Mouse (Mus musculus): ENCODE data around the gene H2-Ab1. TPM values are rescaled to one million over a fixed set of nuclear protein-coding genes. Genes with fewer than 3 reads are reported as not detected.

The H2-Ab1 gene
- polyA plus RNA-seq (2012; rRNA removed) = 668 and 781 TPM in 2 replicates

DNA sequence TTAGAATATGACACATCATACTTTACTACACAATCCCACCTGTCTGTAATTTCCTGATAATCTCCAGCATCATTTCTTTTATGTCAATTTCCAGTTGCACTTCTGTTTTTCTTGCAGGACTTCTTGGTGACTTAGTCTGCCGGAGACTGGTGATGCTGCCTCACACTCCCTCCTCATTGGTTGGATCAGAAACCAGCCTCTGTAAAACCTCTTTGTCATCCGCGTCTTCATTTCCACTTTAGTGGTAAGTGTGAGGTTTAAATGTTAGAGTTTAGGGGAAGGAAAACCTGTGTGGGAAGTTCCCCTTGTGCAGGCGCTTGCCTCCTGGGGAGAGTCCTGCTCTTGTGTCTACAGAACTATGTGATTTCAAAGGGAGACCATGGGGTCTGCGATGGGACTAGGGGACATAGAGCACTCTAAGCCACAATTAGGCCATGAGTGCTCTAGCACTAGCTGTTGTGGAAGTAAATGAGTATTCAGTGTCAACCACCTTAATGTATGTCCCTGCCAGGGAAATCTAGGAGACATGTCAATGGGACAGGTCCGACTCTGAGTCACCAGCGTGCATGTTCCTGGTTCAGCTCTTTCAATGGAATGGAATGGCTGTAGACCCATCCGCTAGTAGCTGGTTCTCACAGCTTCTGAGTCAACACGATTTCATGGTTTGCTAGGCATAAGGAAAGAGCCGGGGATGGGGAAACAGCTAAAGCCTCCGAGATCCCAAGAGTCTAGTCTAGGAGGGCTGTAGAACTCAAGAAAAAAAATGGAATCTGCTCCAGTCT lies at the start of gene H2-Ab1:
Gene H2-Ab1 (plus strand): TSS at position 96 of the 782 bp plus-strand sequence.

DNA sequence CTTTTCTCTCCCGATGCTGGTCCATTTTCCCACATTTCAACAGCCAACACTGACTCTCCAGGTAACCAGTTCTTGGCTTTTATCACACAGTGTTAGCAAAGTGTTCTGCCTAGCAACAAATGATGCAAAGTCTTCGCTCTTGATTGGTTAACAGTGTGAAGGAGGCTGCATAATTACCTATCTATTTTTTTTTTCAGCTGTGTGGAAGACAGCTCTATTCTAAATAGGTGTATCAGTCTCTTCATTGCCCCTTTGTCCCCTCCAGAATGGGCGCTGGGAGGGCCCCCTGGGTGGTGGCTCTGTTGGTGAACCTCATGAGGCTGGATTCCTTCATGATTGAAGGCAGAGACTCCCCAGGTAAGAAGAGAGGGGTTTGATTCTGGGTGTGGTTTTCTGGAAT lies 18.8 kb upstream of the H2-Ab1 start, which contains the start of gene H2-Ob:
Gene H2-Ob (plus strand): TSS at position 198 of the 400 bp plus-strand sequence.

DNA sequence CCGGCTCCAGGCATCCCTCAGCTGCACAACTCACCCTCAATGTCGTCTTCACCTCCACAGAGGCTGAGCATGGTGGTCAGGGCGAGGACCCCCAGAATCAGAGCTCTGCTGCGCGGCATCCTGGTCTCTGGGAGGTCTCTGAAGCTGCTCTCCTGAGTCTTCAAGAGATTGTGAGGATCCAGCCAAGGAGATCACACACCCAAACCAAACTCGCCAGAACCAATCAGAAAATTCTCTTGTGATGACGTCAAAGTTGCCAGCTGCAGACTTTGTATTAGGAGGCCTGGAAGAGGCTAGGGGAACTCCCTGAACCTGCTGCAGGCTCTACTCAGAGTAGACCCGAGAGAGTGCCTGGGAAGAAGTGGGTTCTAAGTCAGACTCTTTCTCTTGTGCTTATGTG lies 30.2 kb downstream of the H2-Ab1 start, which contains the start of gene H2-Aa:
Gene H2-Aa (minus strand): TSS at position 176 of the 400 bp plus-strand sequence.

DNA sequence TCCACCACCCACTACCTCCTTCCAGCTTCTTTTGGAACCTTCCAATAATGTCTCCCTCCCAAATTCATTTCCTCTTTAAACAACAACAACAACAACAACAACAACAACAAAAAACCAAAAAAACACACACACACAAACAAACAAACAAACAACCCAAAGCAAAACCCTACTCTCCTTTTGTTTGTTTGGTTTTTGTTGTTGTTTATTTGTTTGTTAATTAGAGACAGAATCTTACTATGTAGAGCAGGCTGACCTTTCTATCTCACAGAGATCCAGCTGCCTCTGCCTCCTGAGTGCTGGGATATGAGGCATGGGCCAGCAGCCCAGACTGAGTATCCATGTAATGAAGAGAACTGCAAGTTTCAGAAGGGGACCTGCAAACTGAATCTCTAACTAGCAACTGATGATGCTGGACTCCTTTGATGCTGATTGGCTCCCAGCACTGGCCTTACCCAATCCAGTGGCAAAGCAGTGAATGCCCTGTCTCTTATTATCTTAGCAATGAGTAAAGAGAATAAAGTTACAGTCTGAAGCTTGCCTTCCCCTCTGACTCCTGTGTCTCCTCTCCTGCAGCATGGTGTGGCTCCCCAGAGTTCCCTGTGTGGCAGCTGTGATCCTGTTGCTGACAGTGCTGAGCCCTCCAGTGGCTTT lies 48.0 kb downstream of the H2-Ab1 start, which contains the start of gene H2-Eb1:
Gene H2-Eb1 (plus strand): TSS at position 488 of the 651 bp plus-strand sequence.

Other genes with a start within 250 kb of the H2-Ab1 start
- gene Ring1, start 233.0 kb upstream of the H2-Ab1 start, polyA plus RNA-seq (2012; rRNA removed) = 80.0 and 97.6 TPM in 2 replicates
- gene H2-Ke6, start 229.6 kb upstream of the H2-Ab1 start, polyA plus RNA-seq (2012; rRNA removed) = 114 and 160 TPM in 2 replicates
- gene Slc39a7, start 226.0 kb upstream of the H2-Ab1 start, polyA plus RNA-seq (2012; rRNA removed) = 206 and 248 TPM in 2 replicates
- gene Rxrb, start 225.9 kb upstream of the H2-Ab1 start, polyA plus RNA-seq (2012; rRNA removed) = 83.2 and 89.6 TPM in 2 replicates
- gene Col11a2, start 218.3 kb upstream of the H2-Ab1 start, polyA plus RNA-seq (2012; rRNA removed) = 1.3 and 1.8 TPM in 2 replicates
- gene H2-Oa, start 165.3 kb upstream of the H2-Ab1 start, polyA plus RNA-seq (2012; rRNA removed) = 8.8 and 10.4 TPM in 2 replicates
- gene H2-DMa, start 138.1 kb upstream of the H2-Ab1 start, polyA plus RNA-seq (2012; rRNA removed) = 33.6 and 41.0 TPM in 2 replicates
- 82.1 and 90.7 TPM in 2 replicates for gene Brd2, start 135.1 kb upstream of the H2-Ab1 start, polyA plus RNA-seq (2012; rRNA removed)
- gene H2-DMb2, start 114.4 kb upstream of the H2-Ab1 start, polyA plus RNA-seq (2012; rRNA removed) = 18.1 and 19.6 TPM in 2 replicates
- 38.9 and 63.4 TPM in 2 replicates for gene H2-DMb1, start 104.6 kb upstream of the H2-Ab1 start, polyA plus RNA-seq (2012; rRNA removed)
- 27.1 and 29.4 TPM in 2 replicates for gene Tap1, start 70.1 kb upstream of the H2-Ab1 start, polyA plus RNA-seq (2012; rRNA removed)
- 46.3 and 67.5 TPM in 2 replicates for gene Psmb9, start 69.9 kb upstream of the H2-Ab1 start, polyA plus RNA-seq (2012; rRNA removed)
- 54.9 and 80.3 TPM in 2 replicates for gene Psmb8, start 60.0 kb upstream of the H2-Ab1 start, polyA plus RNA-seq (2012; rRNA removed)
- gene Tap2, start 54.2 kb upstream of the H2-Ab1 start, polyA plus RNA-seq (2012; rRNA removed) = 37.1 and 41.0 TPM in 2 replicates
- gene H2-Ob, start 18.8 kb upstream of the H2-Ab1 start, polyA plus RNA-seq (2012; rRNA removed) = 6.4 and 7.8 TPM in 2 replicates
- 183 and 216 TPM in 2 replicates for gene H2-Aa, start 30.1 kb downstream of the H2-Ab1 start, polyA plus RNA-seq (2012; rRNA removed)
- gene H2-Eb1, start 48.2 kb downstream of the H2-Ab1 start, polyA plus RNA-seq (2012; rRNA removed) = 135 and 141 TPM in 2 replicates
- 0.58 and 0.68 TPM in 2 replicates for gene H2-Eb2, start 68.0 kb downstream of the H2-Ab1 start, polyA plus RNA-seq (2012; rRNA removed)
- gene Btnl2, start 97.1 kb downstream of the H2-Ab1 start, polyA plus RNA-seq (2012; rRNA removed) = 2.4 and 4.6 TPM in 2 replicates
- 21.4 and 24.2 TPM in 2 replicates for gene Btnl1, start 119.4 kb downstream of the H2-Ab1 start, polyA plus RNA-seq (2012; rRNA removed)
- 0.16 and 0.50 TPM in 2 replicates for gene BC051142, start 141.1 kb downstream of the H2-Ab1 start, polyA plus RNA-seq (2012; rRNA removed)
- 30.1 and 33.4 TPM in 2 replicates for gene Btnl4, start 219.6 kb downstream of the H2-Ab1 start, polyA plus RNA-seq (2012; rRNA removed)